Mouse (Mus musculus) kidney, postnatal 10 days (tissue): ENCODE measurements around the gene Wfdc13.
"Not testable (repeated sequence)": the region's sequence is repeated elsewhere in the genome, so short reads cannot be mapped to it uniquely, and the experiment has no call there.

Experiments used
- DNase-seq: peaks from one replicate; pipeline ENCODE4 v3.0.0; 2021; ENCODE audit warnings: mixed read lengths

Wfdc13 gene

DNA sequence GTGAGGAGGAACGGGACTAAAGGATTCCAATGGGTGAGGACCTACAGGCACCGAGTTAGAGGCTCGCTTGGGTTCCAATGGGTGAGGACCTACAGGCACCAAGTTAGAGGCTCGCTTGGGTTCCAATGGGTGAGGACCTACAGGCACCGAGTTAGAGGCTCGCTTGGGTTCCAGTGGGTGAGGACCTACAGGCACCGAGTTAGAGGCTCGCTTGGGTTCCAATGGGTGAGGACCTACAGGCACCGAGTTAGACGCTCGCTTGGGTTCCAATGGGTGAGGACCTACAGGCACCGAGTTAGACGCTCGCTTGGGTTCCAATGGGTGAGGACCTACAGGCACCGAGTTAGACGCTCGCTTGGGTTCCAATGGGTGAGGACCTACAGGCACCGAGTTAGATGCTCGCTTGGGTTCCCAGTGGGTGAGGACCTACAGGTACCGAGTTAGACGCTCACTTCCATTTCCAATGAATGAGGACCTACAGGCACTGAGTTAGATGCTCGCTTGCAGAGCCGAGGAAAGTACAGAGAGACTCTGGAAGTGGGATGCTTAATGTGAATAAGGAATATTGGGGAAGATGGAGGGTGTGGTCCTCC lies 31.4 kb downstream of the Wfdc13 start:
- not testable (repeated sequence) for DNase-seq

DNA sequence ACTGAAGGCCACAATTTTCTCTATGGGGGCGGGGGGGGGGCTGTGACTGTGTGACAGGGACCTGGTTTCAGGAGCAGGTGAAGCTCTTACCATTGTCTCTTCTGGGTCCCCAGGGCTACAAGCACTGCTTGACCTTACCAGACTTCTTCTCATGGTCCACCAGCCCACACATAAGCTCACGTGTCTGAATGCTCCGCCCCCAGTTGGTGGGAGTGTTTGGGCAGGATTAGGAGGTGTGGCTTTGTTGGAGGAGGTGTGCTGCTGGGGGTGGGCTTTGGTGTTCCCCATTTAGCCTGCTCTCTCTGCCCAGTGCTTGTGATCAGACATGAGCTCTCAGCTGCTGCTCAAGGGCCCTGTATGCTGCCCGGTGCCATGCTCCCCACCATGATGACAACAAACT lies 38.4 kb downstream of the Wfdc13 start:
- DNase-seq: no peak

DNA sequence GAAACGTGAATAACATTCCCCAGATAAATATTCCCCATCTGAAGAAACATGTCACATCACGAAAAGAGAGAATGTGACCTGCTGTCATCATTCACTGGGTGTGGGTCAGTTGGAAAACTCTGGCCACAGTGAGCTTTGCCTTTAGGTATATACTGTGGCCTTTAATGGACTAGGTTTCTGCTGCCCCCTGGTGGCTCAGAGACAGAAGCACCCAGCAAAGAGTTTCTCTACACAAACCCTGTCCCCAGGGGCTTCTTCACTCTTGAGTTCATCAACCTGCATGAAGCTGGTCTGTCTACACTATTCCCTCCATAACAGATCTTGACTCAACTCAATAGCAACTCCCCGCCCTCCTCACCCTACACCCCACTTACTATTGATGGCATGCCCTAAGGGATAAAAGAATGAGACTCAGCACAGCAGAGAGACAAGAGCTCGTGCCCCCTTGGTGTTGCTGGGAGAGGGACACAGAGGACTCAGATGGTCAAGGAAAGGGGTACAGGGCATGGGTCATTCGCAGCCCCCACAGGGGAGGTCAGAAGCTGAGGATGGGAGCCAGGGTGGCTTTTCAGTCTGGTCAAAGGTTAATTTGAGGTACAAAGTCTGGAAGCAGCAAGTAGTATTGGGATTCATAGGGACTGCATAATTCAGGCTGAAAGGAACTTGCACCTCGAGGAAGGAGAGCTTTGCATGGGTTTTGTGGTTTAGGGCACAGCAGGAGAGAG lies 41.1 kb downstream of the Wfdc13 start:
- DNase-seq: peak; percentile 88

DNA sequence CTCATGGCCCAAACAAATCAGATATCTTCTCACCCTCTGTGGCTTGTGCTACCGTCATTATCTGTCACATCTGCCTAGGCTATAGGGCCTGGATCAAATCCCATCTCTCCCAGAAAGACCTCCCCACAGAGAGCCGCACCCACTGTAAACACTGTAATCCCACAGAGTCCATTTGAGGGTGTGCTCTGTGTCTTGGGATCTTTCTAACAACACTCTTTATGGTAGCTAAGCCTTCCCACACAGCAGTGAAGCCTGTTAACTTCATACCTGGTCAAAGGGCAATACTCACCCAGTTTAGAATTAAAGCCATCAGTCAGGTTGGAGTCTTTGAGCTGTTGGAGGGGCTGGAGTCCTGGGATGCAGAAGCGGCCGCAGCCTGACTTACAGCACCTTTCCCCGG lies 46.8 kb downstream of the Wfdc13 start:
- DNase-seq: no peak

DNA sequence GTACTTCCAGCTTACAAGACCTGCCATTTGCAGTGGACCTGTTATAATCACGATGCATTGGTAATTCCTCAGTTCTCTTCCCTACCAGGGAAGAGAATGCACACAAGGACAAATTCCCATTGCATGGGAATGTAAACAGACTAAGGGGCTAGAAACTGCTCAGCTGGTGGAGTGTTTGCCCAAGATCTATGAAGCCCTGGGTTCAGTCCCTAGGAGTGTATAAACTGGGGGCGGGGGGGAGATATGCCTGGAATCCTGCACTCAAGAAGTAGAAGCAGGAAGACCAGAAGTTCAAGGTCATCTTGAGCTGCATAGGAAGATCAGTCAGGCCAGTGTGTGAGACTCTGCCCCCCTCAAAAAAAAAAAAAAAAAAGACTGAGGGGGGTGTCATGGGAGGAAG lies 48.4 kb downstream of the Wfdc13 start:
- DNase-seq: no peak

DNA sequence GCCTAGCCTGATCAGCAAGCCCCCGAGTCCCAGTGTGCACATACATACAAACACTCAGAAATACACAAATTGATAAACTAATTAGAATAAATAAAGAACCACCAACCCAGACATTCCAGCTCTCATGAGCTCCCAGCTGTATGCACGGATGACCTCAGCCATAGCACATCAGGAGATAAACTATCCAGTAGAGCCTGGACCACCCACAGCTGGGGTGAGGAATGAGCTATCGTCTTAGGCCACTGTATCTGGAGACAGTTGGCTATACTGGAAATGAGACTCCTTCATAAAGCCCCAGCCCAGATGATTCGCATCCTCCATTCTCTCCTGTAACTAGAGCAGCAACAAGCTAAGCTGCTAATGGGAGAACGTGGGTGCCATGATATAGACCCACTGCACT lies 49.9 kb downstream of the Wfdc13 start:
- no peak for DNase-seq

DNA sequence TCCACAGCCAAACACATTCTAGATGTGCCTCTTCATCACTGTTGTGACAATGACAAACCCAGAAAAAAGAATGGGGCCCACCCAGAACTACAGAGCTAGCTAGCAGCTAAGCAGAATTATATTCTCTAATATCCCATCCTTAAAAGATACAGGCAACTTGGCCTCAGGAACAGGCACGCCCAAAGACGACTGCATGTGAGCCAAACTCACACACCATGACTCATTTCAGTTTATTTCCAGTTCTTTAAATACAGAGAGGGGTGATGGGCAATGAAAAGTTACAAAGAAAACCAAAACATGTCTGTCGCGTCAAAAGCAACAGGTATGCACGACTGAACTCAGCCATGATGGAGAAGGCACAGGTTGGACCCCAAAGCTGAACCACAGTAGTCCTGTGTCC lies 50.5 kb downstream of the Wfdc13 start:
- no peak for DNase-seq
